Mouse (Mus musculus): ENCODE data around the gene Adcy6. TPM values are rescaled to one million over a fixed set of nuclear protein-coding genes. Genes with fewer than 3 reads are reported as not detected.
A peak's percentile ranks its signal among the peaks of the same experiment; 100 is the strongest.

The Adcy6 gene
- total and polyA plus RNA-seq, 3 experiments: 0.06 to 1.5 TPM; not detected in 1

DNA sequence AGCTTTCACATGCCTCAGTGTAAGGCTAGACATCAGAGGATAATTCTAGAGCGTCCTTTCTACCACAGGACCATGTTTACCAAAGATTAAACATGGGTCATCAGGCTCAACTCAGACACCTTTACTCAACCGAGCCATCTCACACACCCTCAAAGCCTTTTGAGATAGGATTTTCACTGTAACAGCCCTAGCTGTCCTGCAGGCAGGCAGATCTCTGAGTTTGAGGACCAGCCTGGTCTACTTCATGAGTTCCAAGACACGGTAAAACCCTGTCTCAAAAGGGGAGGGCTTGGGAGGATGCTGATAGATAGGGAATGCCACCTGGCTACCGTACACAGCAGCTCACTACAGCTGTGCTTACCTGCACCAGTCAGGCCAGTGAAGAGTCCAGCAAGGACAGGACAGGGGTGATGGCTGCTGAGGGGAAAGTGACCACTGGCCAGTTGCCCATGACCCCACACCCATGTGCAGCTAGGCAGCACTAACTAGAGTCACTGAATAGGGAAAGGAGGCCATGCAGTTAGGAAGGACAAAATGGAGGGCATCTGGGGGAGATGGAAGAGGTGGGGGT is 40.0 kb downstream of the Adcy6 start:
- TF ChIP-seq CHD2 (IDR thresholded peaks at IDR 0.05; ENCODE audit: low read length) (no peak), JUND (conservative IDR thresholded peaks at IDR 0.05; ENCODE audit: low read depth, low read length) (no peak), ZKSCAN1 (IDR thresholded peaks at IDR 0.05; ENCODE audit: borderline replicate concordance, low read depth, low read length) (no peak), POLR2A (IDR thresholded peaks at IDR 0.05; ENCODE audit: low read depth, low read length) (peak; percentile 19; the same call in 1 of the 2 replicates), BHLHE40 (IDR thresholded peaks at IDR 0.05; ENCODE audit: low read depth, low read length) (no peak), SIN3A (IDR thresholded peaks at IDR 0.05; ENCODE audit: low read length) (no peak), GABPA (IDR thresholded peaks at IDR 0.05; ENCODE audit: insufficient replicate concordance, low read depth, low read length) (no peak), ELF1 (IDR thresholded peaks at IDR 0.05; ENCODE audit: low read depth, low read length) (no peak), ZMIZ1 (IDR thresholded peaks at IDR 0.05; ENCODE audit: low read depth, low read length) (no peak), MAZ (IDR thresholded peaks at IDR 0.05; ENCODE audit: low read depth, low read length) (no peak), POLR2AphosphoS2 (IDR thresholded peaks at IDR 0.05; ENCODE audit: low read depth, low read length) (0 out of 2 replicates have a peak, but pooled peaks have one; percentile 49), HCFC1 (IDR thresholded peaks at IDR 0.05; ENCODE audit: low read depth, low read length) (no peak)
- H3K4me1 ChIP-seq (ENCODE audit: control insufficient read depth in 1 of 2, insufficient read depth in 2 of 2): peaks cover 0 to 26% of the 10 kb centered on the region in 2 experiments; a peak in 2 of 4 replicates
- dilution Hi-C loops (cut with MboI; ENCODE audit: extremely low pct_ligation_motif_present, extremely low pct_unique_long_range_greater_than_20kb, low sequenced_read_pairs): no loop called here
- in situ Hi-C loops (cut with MboI; ENCODE audit: low pct_ligation_motif_present, low pct_unique_long_range_greater_than_20kb, low sequenced_read_pairs): loop anchor here (5.0 kb wide), 2 partner anchors 38 to 62 kb away; partner anchors contain the start of genes Cacnb3 and Kansl2
- H3K27me3 ChIP-seq (replicated peaks): peaks cover under 1% of the 10 kb centered on the region
- no peak overlapping the region for H3K4me3 ChIP-seq (replicated peaks in 1 of 3; ENCODE audit: low read depth in 2 of 3, low read length in 2 of 3, poor library complexity in 1 of 3)
- H3K36me3 ChIP-seq (replicated peaks in 1 of 2; ENCODE audit: control insufficient read depth in 1 of 2, insufficient read depth in 1 of 2, low read length in 1 of 2): peaks cover 0 to 17% of the 10 kb centered on the region in 2 experiments
- no peak overlapping the region for H3K9ac ChIP-seq (ENCODE audit: insufficient read depth, low read depth)
- no peak overlapping the region for H3K27ac ChIP-seq (ENCODE audit: insufficient read depth, low read depth)
- peaks cover 36% of the 10 kb centered on the region for H3K79me2 ChIP-seq (replicated peaks; ENCODE audit: control insufficient read depth, extremely low read depth, insufficient read depth, poor library complexity, severe bottlenecking)
- no peak for DNase-seq (ENCODE audit: extremely low read depth)
- H3K9me3 ChIP-seq (replicated peaks; ENCODE audit: low read length): no peaks in the 10 kb centered on the region
- no peak overlapping the region for H3K4me2 ChIP-seq (ENCODE audit: insufficient read depth, low read depth, poor library complexity, severe bottlenecking)

DNA sequence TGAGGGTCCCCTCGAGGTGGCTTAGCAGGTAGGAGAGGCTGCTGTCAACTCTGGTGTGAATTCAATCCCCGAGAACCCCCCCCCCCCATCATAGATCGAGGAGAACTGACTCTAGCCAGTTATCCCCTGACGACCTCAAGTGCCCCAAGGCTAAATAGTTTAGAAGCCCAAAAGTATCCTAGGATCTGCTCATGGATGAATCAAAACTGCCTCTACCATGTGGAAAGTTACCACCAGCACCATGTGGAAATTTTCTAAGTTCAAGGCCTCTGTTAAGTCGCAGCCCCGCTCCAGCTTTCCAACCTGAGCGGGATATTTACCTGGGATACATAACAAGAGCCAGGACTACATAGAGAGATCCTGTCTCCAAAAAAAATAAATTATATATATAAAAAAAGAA is 40.7 kb downstream of the Adcy6 start:
- peak overlapping the region in 2 of 3 experiments; percentile 56 to 93 for H3K4me3 ChIP-seq (replicated peaks in 1 of 3; ENCODE audit: low read depth in 2 of 3, low read length in 2 of 3, poor library complexity in 1 of 3)
- H3K36me3 ChIP-seq (replicated peaks in 1 of 2; ENCODE audit: control insufficient read depth in 1 of 2, insufficient read depth in 1 of 2, low read length in 1 of 2): peaks cover 2 to 22% of the 10 kb centered on the region in 2 experiments
- H3K4me1 ChIP-seq (ENCODE audit: control insufficient read depth in 1 of 2, insufficient read depth in 2 of 2): peaks cover 0 to 33% of the 10 kb centered on the region in 2 experiments; a peak in 2 of 4 replicates
- dilution Hi-C loops (cut with MboI; ENCODE audit: extremely low pct_ligation_motif_present, extremely low pct_unique_long_range_greater_than_20kb, low sequenced_read_pairs) (no loop called here), in situ Hi-C loops (cut with MboI; ENCODE audit: low pct_ligation_motif_present, low pct_unique_long_range_greater_than_20kb, low sequenced_read_pairs) (loop anchor here (5.0 kb wide), 2 partner anchors 37 to 63 kb away; partner anchors contain the start of genes Cacnb3 and Kansl2)
- H3K27me3 ChIP-seq (replicated peaks): no peaks in the 10 kb centered on the region
- DNase-seq (ENCODE audit: extremely low read depth): no peak
- no peak for TF ChIP-seq IRF4 (IDR thresholded peaks at IDR 0.05; ENCODE audit: low read depth, low read length)
- TF ChIP-seq MYC (IDR thresholded peaks at IDR 0.05; ENCODE audit: low read depth, low read length): no peak
- no peak for TF ChIP-seq MAZ (IDR thresholded peaks at IDR 0.05; ENCODE audit: low read depth, low read length)
- no peak for TF ChIP-seq EP300 (IDR thresholded peaks at IDR 0.05; ENCODE audit: low read length)
- no peak for TF ChIP-seq USF1 (IDR thresholded peaks at IDR 0.05; ENCODE audit: low read depth, low read length)
- TF ChIP-seq BHLHE40 (IDR thresholded peaks at IDR 0.05; ENCODE audit: low read depth, low read length): no peak
- TF ChIP-seq ETS1 (conservative IDR thresholded peaks at IDR 0.05; ENCODE audit: low read depth, low read length): no peak
- TF ChIP-seq RAD21 (IDR thresholded peaks at IDR 0.05; ENCODE audit: low read depth, low read length): no peak
- no peak for TF ChIP-seq ZNF384 (IDR thresholded peaks at IDR 0.05; ENCODE audit: low read depth, low read length)
- TF ChIP-seq ZMIZ1 (IDR thresholded peaks at IDR 0.05; ENCODE audit: low read depth, low read length): no peak
- no peak for TF ChIP-seq SMC3 (IDR thresholded peaks at IDR 0.05; ENCODE audit: low read depth, low read length)
- TF ChIP-seq NELFE (IDR thresholded peaks at IDR 0.05; ENCODE audit: low read depth, low read length): no peak
- no peak for TF ChIP-seq NRF1 (IDR thresholded peaks at IDR 0.05; ENCODE audit: low read depth, low read length)
- TF ChIP-seq MEF2A (IDR thresholded peaks at IDR 0.05; ENCODE audit: borderline replicate concordance, low read depth, low read length): no peak
- no peak; the same call in 1 of the 2 replicates for TF ChIP-seq POLR2AphosphoS2 (IDR thresholded peaks at IDR 0.05; ENCODE audit: low read depth, low read length)
- TF ChIP-seq RCOR1 (conservative IDR thresholded peaks at IDR 0.05; ENCODE audit: low read depth, low read length): no peak
- no peak for TF ChIP-seq CHD1 (IDR thresholded peaks at IDR 0.05; ENCODE audit: low read depth, low read length)
- TF ChIP-seq UBTF (IDR thresholded peaks at IDR 0.05; ENCODE audit: low read depth, low read length): no peak
- no peaks in the 10 kb centered on the region for H3K9me3 ChIP-seq (replicated peaks; ENCODE audit: low read length)
- H3K9ac ChIP-seq (ENCODE audit: insufficient read depth, low read depth): peak overlapping the region; percentile 98
- no peak overlapping the region for H3K27ac ChIP-seq (ENCODE audit: insufficient read depth, low read depth)
- peak overlapping the region; percentile 96 for H3K4me2 ChIP-seq (ENCODE audit: insufficient read depth, low read depth, poor library complexity, severe bottlenecking)
- H3K79me2 ChIP-seq (replicated peaks; ENCODE audit: control insufficient read depth, extremely low read depth, insufficient read depth, poor library complexity, severe bottlenecking): peaks cover 40% of the 10 kb centered on the region

Measured in CH12.LX (cell line).